Mouse (Mus musculus) urinary bladder, adult 18-20 months (tissue): ENCODE data around the gene Mtus2.
A peak's percentile ranks its signal among the peaks of the same experiment; 100 is the strongest.

ENCODE experiments used
- DNase-seq, 2 experiments: peaks; one replicate each; pipeline ENCODE4 v3.0.0; 2022; ENCODE audit warnings: low spot score in 2 of 2, mixed read lengths in 2 of 2

Gene Mtus2

GRCm38 (mm10) chr5:148339126-148339525 lies 382.0 kb downstream of the Mtus2 start:
- DNase-seq: no peak

DNA sequence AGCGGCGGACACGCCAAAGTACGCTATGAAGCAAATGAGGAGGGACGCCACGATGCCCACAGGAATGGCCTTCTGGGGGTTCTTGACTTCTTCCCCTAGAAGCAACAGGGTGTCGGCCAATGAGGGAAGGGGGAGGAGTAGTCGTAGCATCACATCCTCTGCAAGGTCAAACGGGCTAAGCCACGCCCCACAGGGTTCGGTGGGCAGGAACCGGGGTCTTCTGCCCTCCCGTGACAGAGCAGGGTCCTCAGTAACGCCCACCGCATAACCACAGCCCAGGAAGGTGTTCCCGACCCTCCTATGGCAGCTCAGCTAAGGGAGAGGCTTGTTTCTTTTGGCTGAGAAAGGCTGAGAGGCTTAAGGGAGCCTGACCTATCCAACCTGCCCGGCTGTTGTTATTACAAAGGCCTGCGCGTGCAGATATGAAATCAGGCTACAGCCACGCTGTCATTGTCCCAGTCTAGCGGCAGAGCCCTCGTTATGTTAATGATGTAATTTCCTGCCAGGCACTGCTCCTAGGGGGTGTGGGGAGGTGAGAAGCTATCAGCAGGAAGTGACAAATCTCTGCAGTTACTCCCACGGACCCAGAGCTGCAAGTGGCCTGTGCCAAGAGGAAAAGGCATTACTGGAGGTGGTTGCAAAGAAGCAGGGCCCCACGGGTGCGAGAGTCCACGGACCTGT lies 385.1 kb downstream of the Mtus2 start:
- no peak for DNase-seq

- DNase-seq: no peak
Measured at GRCm38 (mm10) chr5:148344374-148344773, 387.3 kb downstream of the Mtus2 start.

- DNase-seq: no peak
Measured at GRCm38 (mm10) chr5:148346543-148346942, 389.4 kb downstream of the Mtus2 start.

GRCm38 (mm10) chr5:148348153-148348552 lies 391.0 kb downstream of the Mtus2 start:
- DNase-seq: no peak

GRCm38 (mm10) chr5:148349327-148350011 lies 392.3 kb downstream of the Mtus2 start:
- DNase-seq: no peak

- DNase-seq: no peak
Measured at GRCm38 (mm10) chr5:148353429-148353828, 396.3 kb downstream of the Mtus2 start.

- DNase-seq: no peak
Measured at GRCm38 (mm10) chr5:148354536-148354935, 397.4 kb downstream of the Mtus2 start.

DNA sequence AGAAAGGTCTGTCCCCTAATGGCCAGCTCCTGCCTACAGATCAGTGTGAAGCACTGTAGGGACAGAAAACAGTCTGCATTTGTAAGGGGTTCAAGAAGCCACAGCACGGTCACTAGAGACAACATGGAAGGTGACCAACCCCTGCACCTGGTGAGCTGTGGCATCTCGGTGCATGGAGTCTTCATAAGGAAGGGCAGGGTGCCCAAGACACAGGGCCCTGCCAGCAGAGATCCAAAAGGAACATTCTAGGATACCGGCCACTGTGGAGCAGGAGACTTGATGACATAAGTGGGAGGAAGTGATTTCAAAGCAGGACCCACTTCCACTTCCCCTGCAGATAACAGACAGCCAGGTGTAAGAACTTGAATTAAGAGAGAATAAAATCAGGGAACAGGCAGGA lies 398.7 kb downstream of the Mtus2 start:
- no peak for DNase-seq

GRCm38 (mm10) chr5:148357168-148357567 lies 400.0 kb downstream of the Mtus2 start:
- no peak for DNase-seq

- DNase-seq: no peak
Measured at GRCm38 (mm10) chr5:148359131-148359530, 402.0 kb downstream of the Mtus2 start.

GRCm38 (mm10) chr5:148360922-148361758 lies 404.0 kb downstream of the Mtus2 start:
- peak; percentile 42 to 79 for DNase-seq

DNA sequence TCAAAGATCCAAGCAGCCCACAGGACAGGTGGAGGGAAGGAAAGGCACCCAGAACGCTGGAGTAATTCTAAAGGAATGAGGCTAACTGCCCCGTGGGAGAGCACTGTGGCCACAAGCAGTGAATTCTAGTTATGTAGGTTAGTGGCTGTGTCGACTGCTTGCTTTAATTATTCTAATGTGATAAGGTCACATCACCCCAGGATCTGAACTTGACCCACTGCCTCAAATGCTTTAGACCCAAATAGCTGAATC lies 404.6 kb downstream of the Mtus2 start:
- no peak for DNase-seq

DNA sequence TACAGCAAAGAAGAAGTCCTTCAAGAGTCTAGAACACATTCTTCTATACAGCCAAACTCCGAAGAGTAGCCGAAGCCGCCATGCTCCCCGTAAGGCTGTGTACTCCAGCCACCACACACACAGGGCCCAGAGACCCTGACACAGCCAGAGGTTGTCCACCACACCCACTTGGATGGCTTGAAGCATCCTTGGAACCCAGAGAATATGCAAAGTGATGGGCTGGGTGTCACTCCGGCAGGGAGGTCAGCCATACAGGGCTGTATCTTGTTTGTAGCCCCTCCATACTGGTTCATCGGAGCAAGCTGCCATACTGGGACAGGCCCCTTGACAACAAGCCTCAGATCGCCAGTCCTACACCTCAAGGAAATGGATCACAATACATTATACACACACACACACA lies 405.2 kb downstream of the Mtus2 start:
- DNase-seq: no peak

GRCm38 (mm10) chr5:148363441-148364113 lies 406.5 kb downstream of the Mtus2 start:
- no peak for DNase-seq
